Mouse (Mus musculus): ENCODE results near the gene Clpx. TPM values are rescaled to one million over a fixed set of nuclear protein-coding genes. Genes with fewer than 3 reads are reported as not detected.

Gene Clpx
- polyA plus RNA-seq, 1 experiment from 2014 or later, result 31.5 TPM

Other genes with a start within 250 kb of the Clpx start
- 3.8 and 4.6 TPM in 2 replicates for gene Igdcc4, start 192.8 kb upstream of the Clpx start, polyA plus RNA-seq (2015; fragmentation: Nextera tagmentation; extraction: Ambion mirVana)
- 0.15 TPM in 2 replicates for gene Igdcc3, start 153.1 kb upstream of the Clpx start, polyA plus RNA-seq (2015; fragmentation: Nextera tagmentation; extraction: Ambion mirVana)
- 8.2 and 9.2 TPM in 2 replicates for gene Parp16, start 98.9 kb upstream of the Clpx start, polyA plus RNA-seq (2015; fragmentation: Nextera tagmentation; extraction: Ambion mirVana)
- gene Cilp, start 29.1 kb upstream of the Clpx start, polyA plus RNA-seq (2015; fragmentation: Nextera tagmentation; extraction: Ambion mirVana), result 0.05 and 0.08 TPM in 2 replicates
- 4.0 and 4.4 TPM in 2 replicates for gene Pdcd7, start 51.8 kb downstream of the Clpx start, polyA plus RNA-seq (2015; fragmentation: Nextera tagmentation; extraction: Ambion mirVana)
- not detected in 2 replicates for gene Ubap1l, start 66.8 kb downstream of the Clpx start, polyA plus RNA-seq (2015; fragmentation: Nextera tagmentation; extraction: Ambion mirVana)
- 0.03 and 0.16 TPM in 2 replicates for gene Kbtbd13, start 97.4 kb downstream of the Clpx start, polyA plus RNA-seq (2015; fragmentation: Nextera tagmentation; extraction: Ambion mirVana)
- 0.12 and 0.22 TPM in 2 replicates for gene Rasl12, start 104.2 kb downstream of the Clpx start, polyA plus RNA-seq (2015; fragmentation: Nextera tagmentation; extraction: Ambion mirVana)
- gene Slc51b, start 128.7 kb downstream of the Clpx start, polyA plus RNA-seq (2015; fragmentation: Nextera tagmentation; extraction: Ambion mirVana), result not detected in 2 replicates
- gene Mtfmt, start 141.5 kb downstream of the Clpx start, polyA plus RNA-seq (2015; fragmentation: Nextera tagmentation; extraction: Ambion mirVana), result 8.4 and 10.6 TPM in 2 replicates
- 28.0 and 37.1 TPM in 2 replicates for gene Spg21, start 166.7 kb downstream of the Clpx start, polyA plus RNA-seq (2015; fragmentation: Nextera tagmentation; extraction: Ambion mirVana)
- not detected in 2 replicates for gene Ankdd1a, start 225.9 kb downstream of the Clpx start, polyA plus RNA-seq (2015; fragmentation: Nextera tagmentation; extraction: Ambion mirVana)

Data from liver, embryonic 13.5 days (tissue).